Mouse (Mus musculus) bone marrow, adult 2 months (tissue): ENCODE measurements around the gene March9.

Source experiments
- CTCF ChIP-seq: fragments of 200-500 bp; IDR thresholded peaks from 2 replicates; pipeline ENCODE4 v1.5.1; 2011; ENCODE audit warnings: low read length, control low read depth; ENCODE audit not compliant: control insufficient read depth, insufficient read depth
- POLR2A ChIP-seq: fragments of 200-500 bp; IDR thresholded peaks from 2 replicates; pipeline ENCODE4 v1.6.1; 2011; ENCODE audit warnings: low read depth, mild to moderate bottlenecking, control low read depth, low read length, borderline replicate concordance; ENCODE audit not compliant: control insufficient read depth

GRCm38 (mm10) chr10:127036273-127036672, 23.7 kb downstream of the March9 start:
- TF ChIP-seq POLR2A (no peak), CTCF (no peak)
